Mouse (Mus musculus) ovary, postnatal 14 days (tissue): ENCODE measurements around the gene Carmil3.

ENCODE experiments used
- DNase-seq: peaks from one replicate; pipeline ENCODE4 v3.0.0; 2022; ENCODE audit warnings: low spot score

Gene Carmil3

DNA sequence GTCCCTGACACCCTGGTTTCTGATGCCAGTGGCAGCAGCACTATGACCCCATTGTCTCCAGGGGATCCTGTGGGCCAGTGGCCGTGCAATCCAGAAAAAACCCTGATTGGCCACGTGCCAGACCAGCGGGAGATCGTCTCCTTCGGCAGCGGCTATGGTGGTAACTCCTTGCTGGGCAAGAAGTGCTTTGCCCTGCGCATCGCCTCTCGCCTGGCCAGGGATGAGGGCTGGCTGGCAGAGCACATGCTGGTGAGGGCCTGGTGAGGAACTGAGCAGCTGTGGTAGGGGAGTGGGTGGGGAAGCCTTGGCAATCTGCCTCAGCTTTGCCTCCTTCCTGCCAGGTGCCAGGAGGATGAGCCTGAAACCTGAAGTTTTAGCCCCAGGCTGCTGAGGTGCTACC lies 53.9 kb downstream of the Carmil3 start:
- no peak for DNase-seq

DNA sequence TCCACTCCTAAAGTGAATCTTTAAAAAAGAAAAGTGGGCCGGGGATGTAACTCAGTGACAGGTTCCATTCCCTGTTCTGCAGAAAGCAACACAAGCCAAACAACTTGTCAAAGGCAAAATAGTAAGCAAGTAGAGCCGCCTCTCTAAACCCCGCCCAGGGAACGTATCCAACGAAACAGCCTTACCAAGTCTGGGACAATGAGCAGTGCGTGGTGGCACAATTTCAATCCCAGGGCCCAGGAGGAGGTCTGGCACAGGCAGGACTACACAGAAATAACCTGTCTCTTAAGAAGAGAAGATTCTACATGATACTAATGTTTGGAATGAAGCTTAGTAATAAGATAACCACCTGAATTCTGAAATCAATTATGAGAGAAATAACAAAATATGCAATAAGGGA lies 59.7 kb downstream of the Carmil3 start:
- no peak for DNase-seq

DNA sequence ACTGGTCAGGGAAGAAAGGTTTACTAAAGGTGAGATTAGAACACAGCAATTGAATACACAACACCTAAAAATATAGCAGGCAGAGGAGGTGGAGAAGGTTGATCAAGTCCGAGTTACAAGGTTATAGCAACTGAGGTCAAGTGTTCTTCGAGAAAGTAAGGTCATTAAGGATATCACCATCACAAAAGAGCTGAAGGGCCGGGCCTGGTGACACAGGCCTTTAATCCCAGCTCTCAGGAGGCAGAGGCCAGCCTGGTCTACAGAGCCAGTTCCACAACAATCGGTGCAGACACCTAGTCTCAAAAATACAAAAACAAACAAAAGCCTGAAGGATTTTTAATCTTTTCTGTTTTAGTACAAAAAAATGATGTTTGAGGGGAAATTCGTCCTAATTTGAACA lies 60.9 kb downstream of the Carmil3 start:
- no peak for DNase-seq

DNA sequence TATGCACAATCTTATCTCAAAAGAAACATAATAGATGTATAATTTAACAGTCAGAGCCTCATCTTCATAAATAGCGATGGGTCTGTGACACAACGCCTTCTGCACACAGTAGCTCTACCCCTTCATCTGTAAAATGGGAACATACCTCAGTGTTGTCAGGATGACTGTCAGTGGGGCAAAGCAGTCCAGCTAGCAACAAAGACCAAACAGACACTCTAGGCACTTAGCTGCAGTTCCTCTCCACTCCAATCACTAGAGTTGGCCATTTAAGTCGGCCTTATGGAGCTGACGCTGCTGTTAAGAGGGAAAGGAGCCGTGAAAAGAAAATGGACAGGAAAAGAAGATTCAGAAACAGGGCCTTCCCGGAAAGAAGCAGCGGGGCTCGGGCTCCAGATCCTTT lies 61.3 kb downstream of the Carmil3 start:
- DNase-seq, result no peak

DNA sequence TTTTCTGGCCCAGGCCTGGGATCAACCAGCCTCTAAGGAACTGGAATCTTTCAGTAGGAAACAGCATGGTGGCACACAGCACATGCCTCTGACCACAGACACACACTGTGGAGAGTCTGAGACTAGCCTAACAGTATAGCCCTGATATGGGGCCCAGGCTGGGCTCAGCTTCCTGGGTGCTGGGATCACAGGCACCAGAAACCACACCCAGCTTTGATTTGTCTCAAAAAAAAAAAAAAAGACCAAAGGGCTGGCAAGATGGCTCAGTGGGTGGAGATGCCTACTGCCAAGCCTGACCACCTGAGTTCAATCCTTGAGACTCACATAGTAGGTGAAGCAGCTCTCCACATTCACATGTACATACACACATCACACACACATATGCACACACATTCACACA lies 64.2 kb downstream of the Carmil3 start:
- no peak for DNase-seq

DNA sequence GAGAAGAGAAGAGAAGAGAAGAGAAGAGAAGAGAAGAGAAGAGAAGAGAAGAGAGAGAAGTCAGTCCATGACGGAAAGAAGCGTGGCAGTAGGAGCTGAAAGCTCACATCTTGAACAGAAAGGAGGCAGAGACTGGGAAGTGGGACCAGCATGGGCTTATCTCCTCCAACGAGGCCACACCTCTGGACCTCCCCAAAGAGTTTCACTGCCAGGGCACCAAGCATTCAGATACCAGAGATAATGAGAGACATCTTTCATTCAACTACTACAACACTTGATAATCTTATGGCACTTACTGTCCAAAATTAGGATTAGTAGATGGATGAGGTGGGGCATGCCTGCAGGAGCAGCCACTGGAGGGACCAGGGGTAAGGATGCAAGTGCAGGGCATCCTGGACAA lies 65.3 kb downstream of the Carmil3 start:
- DNase-seq, result no peak

DNA sequence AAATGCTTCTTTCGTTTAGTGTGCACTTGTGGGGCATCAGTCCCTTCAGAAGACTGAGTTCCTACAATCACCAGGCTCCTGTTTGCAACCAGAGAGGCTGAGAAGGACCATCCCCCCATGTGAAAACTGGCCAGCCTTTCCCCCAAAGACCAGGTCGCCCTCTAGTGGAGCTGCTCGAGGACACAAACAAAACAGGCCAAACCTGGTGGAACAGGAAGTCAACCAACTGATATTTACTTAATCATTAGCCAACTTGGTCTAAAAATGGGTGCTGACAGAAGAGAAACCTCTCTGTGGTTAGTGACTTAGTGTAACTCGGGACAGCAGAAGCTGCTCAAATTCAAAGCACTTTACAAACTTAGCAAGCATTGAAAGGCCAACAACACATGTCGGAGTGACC lies 66.6 kb downstream of the Carmil3 start:
- peak; percentile 81 for DNase-seq

DNA sequence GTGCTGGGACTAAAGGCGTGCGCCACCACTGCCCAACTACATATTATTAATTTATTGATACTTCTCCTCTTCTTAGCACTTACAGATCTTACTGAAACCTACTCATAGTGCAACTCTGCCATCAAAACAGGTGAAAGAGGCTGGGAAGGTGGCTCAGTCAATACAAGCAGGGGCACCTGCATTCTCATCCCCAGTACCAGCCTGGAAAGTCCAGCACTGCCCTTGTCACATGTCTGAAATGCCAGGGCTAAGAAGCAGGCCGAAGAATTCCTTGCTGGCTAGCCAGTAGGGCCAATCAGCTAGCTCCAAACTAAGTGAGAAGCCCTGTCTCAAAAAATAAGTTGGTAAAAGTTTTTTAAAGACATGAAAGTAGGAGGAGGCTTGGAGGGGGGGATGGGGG lies 67.1 kb downstream of the Carmil3 start:
- DNase-seq, result no peak
